Mouse (Mus musculus) intestine, postnatal 0 days (tissue): ENCODE measurements around the gene Spi1. TPM values are rescaled to one million over a fixed set of nuclear protein-coding genes. Genes with fewer than 3 reads are reported as not detected.

Source experiments
- ATAC-seq: fragments of 200-750 bp; cut with Nextera tagmentation; 2 replicates; pipeline ENCODE4 v1.8.0; 2017; ENCODE audit warnings: mild to moderate bottlenecking, moderate TSS enrichment, moderate library complexity
- H3K27ac ChIP-seq: fragments of 300-500 bp; sonication (generic); 2 replicates; pipeline ENCODE4 v1.5.1; 2014; ENCODE audit warnings: mild to moderate bottlenecking, low read depth, low read length, moderate library complexity
- H3K27me3 ChIP-seq: fragments of 300-500 bp; sonication (generic); replicated peaks from 2 replicates; pipeline ENCODE4 v1.6.1; 2014; ENCODE audit warnings: low read length, mixed read lengths; ENCODE audit not compliant: control insufficient read depth, insufficient read depth
- H3K36me3 ChIP-seq: fragments of 300-500 bp; sonication (generic); 2 replicates; pipeline ENCODE4 v1.6.1; 2014; ENCODE audit warnings: mild to moderate bottlenecking, moderate library complexity; ENCODE audit not compliant: control insufficient read depth, insufficient read depth
- H3K4me1 ChIP-seq: fragments of 300-500 bp; sonication (generic); replicated peaks from 2 replicates; pipeline ENCODE4 v1.6.1; 2014; ENCODE audit warnings: antibody characterized with exemption, low read length, mixed read lengths; ENCODE audit not compliant: control insufficient read depth, insufficient read depth
- H3K4me2 ChIP-seq: fragments of 300-500 bp; sonication (generic); replicated peaks from 2 replicates; pipeline ENCODE4 v1.6.1; 2014; ENCODE audit warnings: low read depth, mild to moderate bottlenecking, moderate library complexity
- H3K4me3 ChIP-seq: fragments of 300-500 bp; sonication (generic); 2 replicates; pipeline ENCODE4 v1.5.1; 2014; ENCODE audit warnings: low read depth, low read length
- H3K9ac ChIP-seq: fragments of 300-500 bp; sonication (generic); 2 replicates; pipeline ENCODE4 v1.6.1; 2014; ENCODE audit warnings: mild to moderate bottlenecking, low read depth, low read length
- H3K9me3 ChIP-seq: fragments of 300-500 bp; sonication (generic); 2 replicates; pipeline ENCODE4 v1.6.1; 2016; ENCODE audit warnings: mixed run types; ENCODE audit not compliant: control insufficient read depth
- CTCF ChIP-seq: sonication (generic); IDR thresholded peaks from 2 replicates; pipeline ENCODE4 v1.5.1; 2016; ENCODE audit warnings: low read depth, mild to moderate bottlenecking, control low read depth, antibody characterized with exemption, moderate library complexity
- WGBS: fragments of 180-500 bp; shearing (Covaris S2); extraction: QIAGEN DNeasy Blood & Tissue Kit; methylation state at CpG from one replicate; pipeline ENCODE4 v1.1.7; 2014; 5-methylcytosine and 5-hydroxymethylcytosine counted together
- polyA plus RNA-seq: library from polyadenylated mRNA; unstranded; fragments of >200 nt; fragmentation: Nextera tagmentation; extraction: Ambion mirVana; gene quantifications from 2 replicates; pipeline ENCODE4 v1.2.1, GENCODE M21; 2015

The Spi1 gene
- polyA plus RNA-seq, 1 experiment from 2014 or later: 5.1 TPM

DNA sequence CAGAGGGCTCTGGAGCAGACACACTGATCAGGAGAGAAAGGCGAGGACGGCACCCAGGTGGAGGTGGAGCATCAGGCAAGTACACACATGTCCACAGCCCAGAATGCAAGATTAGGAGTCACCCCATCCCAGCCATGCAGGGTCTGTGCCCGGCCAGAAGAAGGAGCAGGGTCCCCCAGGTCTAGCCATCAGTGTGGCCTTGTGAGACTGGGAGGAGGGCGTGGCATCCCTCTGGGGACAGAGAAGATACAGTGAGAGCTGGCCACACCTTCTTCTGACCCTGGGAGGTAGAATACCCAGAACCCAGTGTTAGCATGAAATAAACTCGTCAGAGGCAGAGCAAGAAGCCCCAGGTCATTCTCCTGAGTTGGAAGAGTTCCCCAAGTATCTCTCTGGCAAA lies 57.1 kb downstream of the Spi1 start:
- 69% methylated on average over 5 of the region's 5 CpGs for WGBS

DNA sequence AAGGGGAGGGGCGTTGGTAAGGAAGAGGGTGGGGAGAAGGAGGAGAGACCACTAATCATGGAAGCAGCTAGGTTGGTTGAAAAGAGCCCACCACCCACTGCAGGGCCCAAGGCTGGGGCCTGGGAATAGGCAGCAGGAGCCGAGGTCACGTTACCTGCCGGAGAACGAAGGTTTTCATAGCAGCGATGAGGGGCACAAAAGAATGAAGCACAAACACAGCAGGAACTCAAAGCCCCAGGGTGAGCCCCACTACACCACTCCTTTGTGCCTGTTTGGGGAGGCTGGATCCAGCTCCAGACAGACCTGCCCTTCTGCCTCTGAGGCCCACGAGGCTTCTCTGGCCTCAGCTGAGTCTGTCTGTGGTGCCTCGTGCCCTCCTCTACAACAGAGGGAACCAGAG lies 57.6 kb downstream of the Spi1 start:
- H3K4me3 ChIP-seq: no peak overlapping the region
- H3K4me1 ChIP-seq: no peaks in the 10 kb centered on the region
- no peak for TF ChIP-seq CTCF
- peaks cover 50% of the 10 kb centered on the region for H3K36me3 ChIP-seq
- H3K27ac ChIP-seq: no peak overlapping the region
- H3K4me2 ChIP-seq: no peak overlapping the region
- H3K9me3 ChIP-seq: no peaks in the 10 kb centered on the region
- no peaks in the 10 kb centered on the region for H3K27me3 ChIP-seq
- 84% methylated on average over 8 of the region's 8 CpGs for WGBS
- H3K9ac ChIP-seq: no peak overlapping the region
- ATAC-seq: no peak

More for the DNA sequence above, 57.1 kb downstream of the Spi1 start:
- Histone ChIP-seq H3K27me3 (no peaks in the 10 kb centered on the region), H3K4me1 (no peaks in the 10 kb centered on the region), H3K27ac (no peak overlapping the region), H3K4me2 (no peak overlapping the region), H3K9ac (no peak overlapping the region), H3K4me3 (no peak overlapping the region), H3K9me3 (no peaks in the 10 kb centered on the region), H3K36me3 (peaks cover 46% of the 10 kb centered on the region)
- no peak for ATAC-seq
- TF ChIP-seq CTCF: no peak

DNA sequence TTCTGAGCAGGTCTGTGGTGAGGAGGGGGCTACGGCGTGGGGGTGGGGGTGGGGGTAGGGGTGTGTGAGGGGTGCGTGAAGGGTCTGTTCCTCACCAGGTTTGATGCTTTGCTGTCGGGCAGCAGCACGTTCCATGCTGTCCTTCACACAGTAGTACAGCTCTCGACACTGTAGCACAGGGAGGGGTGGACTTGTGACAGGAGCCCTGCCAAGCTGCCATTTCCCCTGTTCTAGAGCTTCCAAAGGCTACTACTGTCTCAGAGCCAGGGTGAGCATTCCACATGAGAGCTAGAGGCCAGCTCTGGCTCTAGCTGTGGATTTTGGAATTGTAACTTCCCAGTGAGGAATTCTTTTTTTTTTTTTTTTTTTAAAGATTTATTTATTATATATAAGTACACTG lies 60.7 kb downstream of the Spi1 start:
- Histone ChIP-seq H3K9ac (no peak overlapping the region), H3K4me1 (no peaks in the 10 kb centered on the region), H3K4me3 (no peak overlapping the region), H3K4me2 (no peak overlapping the region), H3K9me3 (no peaks in the 10 kb centered on the region), H3K27me3 (no peaks in the 10 kb centered on the region), H3K36me3 (peaks cover 57% of the 10 kb centered on the region), H3K27ac (no peak overlapping the region)
- no peak for TF ChIP-seq CTCF
- no peak for ATAC-seq
- 92% methylated on average over 6 of the region's 6 CpGs for WGBS

DNA sequence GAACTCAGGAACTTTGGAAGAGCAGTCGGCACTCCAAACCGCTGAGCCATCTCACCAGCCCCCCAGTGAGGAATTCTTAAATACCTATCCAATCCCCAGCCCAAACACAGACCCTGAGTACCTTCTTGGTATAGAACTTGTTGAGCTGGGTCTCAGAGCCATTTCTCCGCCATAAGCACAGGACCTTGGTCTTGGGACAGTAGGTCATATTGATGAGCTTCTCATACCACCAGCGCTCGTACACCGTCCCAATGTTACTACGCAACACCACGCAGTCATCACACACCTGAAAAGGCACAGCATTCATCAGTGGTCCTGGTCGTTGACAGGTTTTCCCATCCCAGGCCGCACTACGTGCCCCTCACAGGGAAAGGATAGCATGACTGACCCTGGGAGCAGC lies 61.2 kb downstream of the Spi1 start:
- Histone ChIP-seq H3K4me1 (no peaks in the 10 kb centered on the region), H3K4me2 (no peak overlapping the region), H3K36me3 (peaks cover 54% of the 10 kb centered on the region), H3K9me3 (no peaks in the 10 kb centered on the region), H3K9ac (no peak overlapping the region), H3K4me3 (no peak overlapping the region), H3K27ac (no peak overlapping the region), H3K27me3 (no peaks in the 10 kb centered on the region)
- WGBS: 94% methylated on average over 11 of the region's 11 CpGs
- ATAC-seq: no peak
- TF ChIP-seq CTCF: no peak

DNA sequence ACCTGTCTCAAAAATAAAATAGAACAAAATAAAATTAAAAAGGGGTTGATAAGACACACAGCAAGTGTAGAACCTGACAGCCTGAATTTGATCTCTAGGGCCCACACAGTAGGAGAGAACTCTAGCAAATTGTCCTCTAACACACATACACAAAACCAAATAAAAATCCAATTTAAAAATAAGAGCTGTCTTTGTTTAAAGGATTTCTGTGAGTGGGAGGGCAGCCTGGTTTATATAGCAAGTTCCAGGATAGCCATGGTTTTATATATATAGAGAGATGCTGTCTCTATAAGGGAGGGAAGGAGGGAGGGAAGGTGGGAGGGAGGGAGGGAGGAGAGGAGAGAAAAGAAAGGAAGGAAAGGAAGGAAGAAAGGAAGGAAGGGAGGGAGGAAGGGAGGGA lies 65.9 kb downstream of the Spi1 start:
- H3K4me2 ChIP-seq: no peak overlapping the region
- no peaks in the 10 kb centered on the region for H3K9me3 ChIP-seq
- TF ChIP-seq CTCF: no peak
- H3K4me1 ChIP-seq: no peaks in the 10 kb centered on the region
- no peak for ATAC-seq
- no peak overlapping the region for H3K9ac ChIP-seq
- peaks cover 54% of the 10 kb centered on the region for H3K36me3 ChIP-seq
- no peak overlapping the region for H3K4me3 ChIP-seq
- no peaks in the 10 kb centered on the region for H3K27me3 ChIP-seq
- H3K27ac ChIP-seq: no peak overlapping the region

DNA sequence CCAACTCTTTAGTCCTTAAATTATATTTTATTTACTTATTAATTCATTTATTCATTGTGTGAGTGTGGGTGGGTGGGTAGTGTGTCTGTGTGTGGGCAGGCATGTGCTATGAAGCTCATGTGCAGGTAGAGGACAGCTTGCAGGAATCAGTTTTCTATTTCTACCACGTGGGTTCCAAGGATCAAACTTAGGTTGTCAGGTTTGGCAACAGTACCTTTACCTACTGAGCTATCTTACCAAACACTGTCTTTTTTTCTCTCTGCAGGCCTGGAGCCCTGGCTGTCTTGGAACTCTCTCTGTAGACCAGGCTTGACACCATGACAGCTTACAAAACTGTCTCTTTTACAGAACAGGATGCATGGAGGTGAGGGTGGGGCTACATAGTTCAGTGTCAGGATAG lies 69.1 kb downstream of the Spi1 start:
- ATAC-seq: no peak
- peaks cover 44% of the 10 kb centered on the region for H3K36me3 ChIP-seq
- WGBS: 78% methylated on average over 1 of the region's 1 CpGs
- no peak for TF ChIP-seq CTCF
- H3K27me3 ChIP-seq: no peaks in the 10 kb centered on the region
- no peak overlapping the region for H3K4me2 ChIP-seq
- H3K4me1 ChIP-seq: no peaks in the 10 kb centered on the region
- H3K9ac ChIP-seq: no peak overlapping the region
- H3K27ac ChIP-seq: no peak overlapping the region
- no peaks in the 10 kb centered on the region for H3K9me3 ChIP-seq
- no peak overlapping the region for H3K4me3 ChIP-seq

DNA sequence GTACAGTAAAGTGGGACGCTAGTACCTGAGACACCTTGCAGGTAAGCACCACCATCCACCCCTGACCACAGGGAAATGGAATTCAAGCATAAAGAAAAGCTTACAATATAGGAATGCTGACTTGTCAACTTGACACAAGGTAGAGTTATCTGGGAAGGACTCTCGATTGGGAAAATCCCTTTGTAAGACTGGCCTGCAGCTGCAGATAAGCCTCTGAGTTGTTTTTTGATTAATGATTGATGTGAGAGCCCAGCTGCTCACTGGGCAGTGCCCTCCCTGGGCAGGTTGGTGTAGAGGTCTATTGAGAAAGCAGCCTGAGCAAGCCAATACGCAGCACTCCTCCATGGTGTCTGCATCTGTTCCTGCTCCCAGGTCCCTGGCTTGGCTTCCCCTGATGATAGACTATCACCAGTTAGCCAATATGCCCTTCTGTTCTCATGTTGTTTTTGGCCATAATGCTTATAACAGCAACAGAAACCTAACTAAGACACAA lies 70.7 kb downstream of the Spi1 start:
- no peaks in the 10 kb centered on the region for H3K4me1 ChIP-seq
- H3K36me3 ChIP-seq: peaks cover 44% of the 10 kb centered on the region
- TF ChIP-seq CTCF: no peak
- H3K27ac ChIP-seq: no peak overlapping the region
- H3K4me2 ChIP-seq: no peak overlapping the region
- ATAC-seq: no peak
- H3K9me3 ChIP-seq: no peaks in the 10 kb centered on the region
- H3K9ac ChIP-seq: no peak overlapping the region
- WGBS: 47% methylated on average over 3 of the region's 3 CpGs
- H3K4me3 ChIP-seq: no peak overlapping the region
- H3K27me3 ChIP-seq: no peaks in the 10 kb centered on the region
